Mouse (Mus musculus): ENCODE measurements at regions not wholly inside any gene's neighbourhood (a gene's known extent, or its start where the extent isn't known, plus 50 kb on each side); places are given as distances from the start of the nearest gene placed in this dataset.

- DNase-seq (ENCODE audit: low spot score in 2 of 2): no peak
Observed at GRCm38 (mm10) chr8:35300881-35301521, 464.6 kb upstream of the Gm19410 start.

- no peak for DNase-seq (ENCODE audit: low spot score in 2 of 2)
Observed at GRCm38 (mm10) chr8:35302856-35303255, 462.7 kb upstream of the Gm19410 start.

- DNase-seq (ENCODE audit: low spot score in 2 of 2): peak in 1 of 2 experiments; percentile 25
Observed at GRCm38 (mm10) chr8:35321270-35321865, 444.2 kb upstream of the Gm19410 start.

- DNase-seq (ENCODE audit: low spot score in 2 of 2): no peak
Observed at GRCm38 (mm10) chr8:35323180-35323975, 442.2 kb upstream of the Gm19410 start.

Measured in urinary bladder, adult 18-20 months (tissue).